Mouse (Mus musculus) lung, adult 2 months (tissue): ENCODE results near the gene Slc27a3.

Experiments used
- CTCF ChIP-seq: fragments of 200-500 bp; IDR thresholded peaks from 2 replicates; pipeline ENCODE4 v1.5.1; 2011; ENCODE audit warnings: mild to moderate bottlenecking, low read length, control low read depth; ENCODE audit not compliant: insufficient read depth
- POLR2A ChIP-seq: fragments of 200-500 bp; IDR thresholded peaks from 2 replicates; pipeline ENCODE4 v1.6.1; 2011; ENCODE audit warnings: low read depth, mild to moderate bottlenecking, control low read depth, low read length, borderline replicate concordance; ENCODE audit errors: extremely low read depth

GRCm38 (mm10) chr3:90371857-90372256, 17.9 kb downstream of the Slc27a3 start:
- TF ChIP-seq POLR2A, result no peak
- no peak for TF ChIP-seq CTCF
